Mouse (Mus musculus) CH12.LX (cell line): ENCODE measurements around the gene Ywhag.

Source experiments
- CHD2 ChIP-seq: IDR thresholded peaks from 2 replicates; pipeline ENCODE4 v1.6.1; 2011; ENCODE audit warnings: low read length, improper control_type of control experiment
- CTCF ChIP-seq, 2 experiments: IDR thresholded peaks in 1 of 2; conservative IDR thresholded peaks in 1 of 2; 2 replicates each; pipeline ENCODE4 v1.5.1; 2011 to 2012; ENCODE audit warnings: low read depth in 2 of 2, low read length in 2 of 2, improper control_type of control experiment in 1 of 2, inconsistent platforms in 1 of 2, mild to moderate bottlenecking in 1 of 2, moderate library complexity in 1 of 2
- ELF1 ChIP-seq: IDR thresholded peaks from 2 replicates; pipeline ENCODE4 v1.6.1; 2014; ENCODE audit warnings: low read depth, mild to moderate bottlenecking, inconsistent platforms, low read length, improper control_type of control experiment
- EP300 ChIP-seq: IDR thresholded peaks from 2 replicates; pipeline ENCODE4 v1.6.1; 2011; ENCODE audit warnings: low read length, improper control_type of control experiment
- ETS1 ChIP-seq: conservative IDR thresholded peaks from 2 replicates; pipeline ENCODE4 v1.6.1; 2012; ENCODE audit warnings: low read depth, mild to moderate bottlenecking, inconsistent platforms, low read length, improper control_type of control experiment, moderate library complexity
- NELFE ChIP-seq: IDR thresholded peaks from 2 replicates; pipeline ENCODE4 v1.6.1; 2011; ENCODE audit warnings: low read depth, low read length, improper control_type of control experiment
- POLR2A ChIP-seq: IDR thresholded peaks from 2 replicates; pipeline ENCODE4 v1.6.1; 2011; ENCODE audit warnings: low read depth, mild to moderate bottlenecking, improper control_type of control experiment, low read length
- ZKSCAN1 ChIP-seq: IDR thresholded peaks from 2 replicates; pipeline ENCODE4 v1.6.1; 2012; ENCODE audit warnings: low read depth, inconsistent platforms, low read length, improper control_type of control experiment, borderline replicate concordance

DNA sequence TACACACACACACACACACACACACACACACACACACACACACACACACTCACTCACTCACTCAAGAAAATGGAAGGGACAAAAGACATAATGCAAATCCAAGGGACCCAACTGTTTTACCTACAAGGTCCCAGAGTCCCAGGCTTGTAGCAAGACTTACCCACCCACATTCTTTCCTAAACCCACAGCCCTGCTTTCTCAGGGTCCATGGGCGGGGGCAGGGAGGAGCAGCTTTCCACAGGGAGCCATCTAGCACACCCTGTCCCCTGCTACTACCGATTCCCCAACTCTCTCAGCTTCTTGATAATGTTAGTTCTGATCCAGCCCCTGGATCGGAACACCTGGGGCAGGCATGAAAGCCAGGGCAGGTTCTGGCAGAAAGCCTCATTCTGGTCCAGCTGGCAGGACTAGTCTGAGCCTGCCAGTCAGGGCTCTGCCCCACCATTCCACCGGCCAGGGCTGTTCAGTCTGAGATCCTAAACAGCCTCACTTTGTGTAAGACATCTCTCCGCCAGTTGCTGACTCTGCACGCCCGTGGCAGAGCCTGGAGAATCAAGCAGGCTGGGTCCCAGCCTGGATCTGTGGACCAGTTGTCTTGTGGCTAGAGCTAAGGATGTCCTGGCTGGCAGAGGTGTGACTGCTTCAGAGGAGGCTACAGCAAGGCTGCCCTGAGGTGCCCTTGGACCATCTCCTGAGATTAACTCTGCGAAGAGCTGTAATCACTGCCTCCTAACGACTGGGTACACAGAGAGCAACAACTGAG is 41.6 kb downstream of the Ywhag start:
- no peak for TF ChIP-seq CHD2
- TF ChIP-seq ELF1 = no peak
- no peak for TF ChIP-seq ETS1
- no peak for TF ChIP-seq ZKSCAN1
- no peak for TF ChIP-seq NELFE
- no peak for TF ChIP-seq POLR2A
- TF ChIP-seq EP300 = no peak
- no peak for TF ChIP-seq CTCF (conservative IDR thresholded peaks at IDR 0.05 in 1 of 2, IDR thresholded peaks at IDR 0.05 in 1 of 2; ENCODE audit: low read depth in 2 of 2, low read length in 2 of 2)
